Mouse (Mus musculus) bone marrow macrophage, adult 2 months (primary cell): Measurements from ENCODE around the gene Myo16. TPM values are rescaled to one million over a fixed set of nuclear protein-coding genes. Genes with fewer than 3 reads are reported as not detected.

Source experiments
- H3K27ac ChIP-seq: 2 replicates; pipeline ENCODE4 v1.5.1; 2012; ENCODE audit warnings: low read depth, low read length; ENCODE audit not compliant: insufficient read depth
- H3K4me1 ChIP-seq: 2 replicates; pipeline ENCODE4 v1.6.1; 2012; ENCODE audit warnings: low read length; ENCODE audit not compliant: control insufficient read depth, insufficient read depth
- H3K4me3 ChIP-seq: 2 replicates; pipeline ENCODE4 v1.5.1; 2012; ENCODE audit warnings: mild to moderate bottlenecking, low read length, moderate library complexity; ENCODE audit not compliant: insufficient read depth
- CTCF ChIP-seq: IDR thresholded peaks from 2 replicates; pipeline ENCODE4 v1.5.1; 2012; ENCODE audit warnings: low read depth, mild to moderate bottlenecking, low read length, moderate library complexity
- POLR2A ChIP-seq: IDR thresholded peaks from 2 replicates; pipeline ENCODE4 v1.6.1; 2012; ENCODE audit warnings: mild to moderate bottlenecking, low read depth, low read length, borderline replicate concordance
- polyA plus RNA-seq: library from polyadenylated mRNA; stranded (reverse); fragments of >200 nt; gene quantifications from 2 replicates; pipeline ENCODE4 v1.2.4, GENCODE M21; 2012; ENCODE audit not compliant: missing spikeins, insufficient read depth, insufficient read length

Myo16 gene
- polyA plus RNA-seq, 1 experiment, result not detected

- Histone ChIP-seq H3K27ac (no peak overlapping the region), H3K4me1 (no peaks in the 10 kb centered on the region), H3K4me3 (no peak overlapping the region)
- TF ChIP-seq CTCF (no peak), POLR2A (no peak)
Measured at GRCm38 (mm10) chr8:10458151-10458649, 304.5 kb downstream of the Myo16 start.

- TF ChIP-seq POLR2A (no peak), CTCF (no peak)
- Histone ChIP-seq H3K4me1 (no peaks in the 10 kb centered on the region), H3K27ac (no peak overlapping the region), H3K4me3 (no peak overlapping the region)
Measured at GRCm38 (mm10) chr8:10462271-10462670, 308.6 kb downstream of the Myo16 start.

GRCm38 (mm10) chr8:10468490-10468889, 314.8 kb downstream of the Myo16 start:
- Histone ChIP-seq H3K4me3 (no peak overlapping the region), H3K27ac (no peak overlapping the region), H3K4me1 (no peaks in the 10 kb centered on the region)
- TF ChIP-seq POLR2A (no peak), CTCF (no peak)

- Histone ChIP-seq H3K4me1 (no peaks in the 10 kb centered on the region), H3K27ac (no peak overlapping the region), H3K4me3 (no peak overlapping the region)
- TF ChIP-seq CTCF (no peak), POLR2A (no peak)
Measured at GRCm38 (mm10) chr8:10469658-10470057, 315.9 kb downstream of the Myo16 start.

GRCm38 (mm10) chr8:10470280-10470679, 316.6 kb downstream of the Myo16 start:
- Histone ChIP-seq H3K27ac (no peak overlapping the region), H3K4me3 (no peak overlapping the region), H3K4me1 (no peaks in the 10 kb centered on the region)
- TF ChIP-seq CTCF (no peak), POLR2A (no peak)

- H3K4me3 ChIP-seq, result no peak overlapping the region
- TF ChIP-seq POLR2A, result no peak
- TF ChIP-seq CTCF, result no peak
Measured at GRCm38 (mm10) chr8:10472371-10472770, 318.7 kb downstream of the Myo16 start.

GRCm38 (mm10) chr8:10474446-10474845, 320.7 kb downstream of the Myo16 start:
- no peak overlapping the region for H3K4me3 ChIP-seq
- TF ChIP-seq POLR2A (no peak), CTCF (no peak)
- H3K27ac ChIP-seq, result no peak overlapping the region
- H3K4me1 ChIP-seq, result no peaks in the 10 kb centered on the region

More at GRCm38 (mm10) chr8:10472371-10472770, 318.7 kb downstream of the Myo16 start:
- no peaks in the 10 kb centered on the region for H3K4me1 ChIP-seq
- H3K27ac ChIP-seq, result no peak overlapping the region

GRCm38 (mm10) chr8:10479059-10479458, 325.3 kb downstream of the Myo16 start:
- no peak for TF ChIP-seq CTCF
- Histone ChIP-seq H3K4me1 (no peaks in the 10 kb centered on the region), H3K27ac (no peak overlapping the region), H3K4me3 (no peak overlapping the region)

- no peak overlapping the region for H3K4me3 ChIP-seq
- no peak overlapping the region for H3K27ac ChIP-seq
- H3K4me1 ChIP-seq, result no peaks in the 10 kb centered on the region
- TF ChIP-seq POLR2A (no peak), CTCF (no peak)
Measured at GRCm38 (mm10) chr8:10480850-10481249, 327.1 kb downstream of the Myo16 start.

- Histone ChIP-seq H3K4me1 (no peaks in the 10 kb centered on the region), H3K4me3 (no peak overlapping the region), H3K27ac (no peak overlapping the region)
- TF ChIP-seq CTCF, result no peak
- TF ChIP-seq POLR2A, result no peak
Measured at GRCm38 (mm10) chr8:10482064-10482463, 328.4 kb downstream of the Myo16 start.

GRCm38 (mm10) chr8:10482880-10483279, 329.2 kb downstream of the Myo16 start:
- Histone ChIP-seq H3K4me1 (no peaks in the 10 kb centered on the region), H3K4me3 (no peak overlapping the region), H3K27ac (no peak overlapping the region)
- TF ChIP-seq CTCF, result no peak
- no peak for TF ChIP-seq POLR2A
